Mouse (Mus musculus): ENCODE measurements around the gene Fgd3. TPM values are rescaled to one million over a fixed set of nuclear protein-coding genes. Genes with fewer than 3 reads are reported as not detected.

The Fgd3 gene
- polyA plus RNA-seq, 1 experiment = 0.56 TPM

GRCm38 (mm10) chr13:49324871-49325270 lies 4.8 kb upstream of the Fgd3 start:
- Histone ChIP-seq H3K27ac (ENCODE audit: control insufficient read depth, insufficient read depth, low read depth, low read length) (no peak overlapping the region), H3K36me3 (ENCODE audit: control insufficient read depth, insufficient read depth, low read length) (no peaks in the 10 kb centered on the region), H3K27me3 (ENCODE audit: control insufficient read depth, insufficient read depth, low read length) (no peaks in the 10 kb centered on the region), H3K4me3 (ENCODE audit: control insufficient read depth, low read depth, low read length) (no peak overlapping the region), H3K4me1 (ENCODE audit: control insufficient read depth, insufficient read depth, low read length) (peaks cover 4% of the 10 kb centered on the region)
- TF ChIP-seq POLR2A (IDR thresholded peaks at IDR 0.05; ENCODE audit: control insufficient read depth, low read depth, low read length) = no peak
- no peak for TF ChIP-seq CTCF (IDR thresholded peaks at IDR 0.05; ENCODE audit: control insufficient read depth, insufficient read depth, insufficient replicate concordance, low read depth, low read length)

- Histone ChIP-seq H3K27ac (ENCODE audit: control insufficient read depth, insufficient read depth, low read depth, low read length) (no peak overlapping the region), H3K4me3 (ENCODE audit: control insufficient read depth, low read depth, low read length) (no peak overlapping the region), H3K4me1 (ENCODE audit: control insufficient read depth, insufficient read depth, low read length) (peaks cover 8% of the 10 kb centered on the region), H3K27me3 (ENCODE audit: control insufficient read depth, insufficient read depth, low read length) (no peaks in the 10 kb centered on the region), H3K36me3 (ENCODE audit: control insufficient read depth, insufficient read depth, low read length) (no peaks in the 10 kb centered on the region)
- TF ChIP-seq POLR2A (IDR thresholded peaks at IDR 0.05; ENCODE audit: control insufficient read depth, low read depth, low read length) = no peak
- TF ChIP-seq CTCF (IDR thresholded peaks at IDR 0.05; ENCODE audit: control insufficient read depth, insufficient read depth, insufficient replicate concordance, low read depth, low read length) = no peak
Measured at GRCm38 (mm10) chr13:49322739-49323138, 2.6 kb upstream of the Fgd3 start.

GRCm38 (mm10) chr13:49322169-49322568 lies 2.1 kb upstream of the Fgd3 start:
- Histone ChIP-seq H3K27ac (ENCODE audit: control insufficient read depth, insufficient read depth, low read depth, low read length) (no peak overlapping the region), H3K4me1 (ENCODE audit: control insufficient read depth, insufficient read depth, low read length) (peaks cover 8% of the 10 kb centered on the region)

GRCm38 (mm10) chr13:49321452-49321851 lies 1.3 kb upstream of the Fgd3 start:
- Histone ChIP-seq H3K4me1 (ENCODE audit: control insufficient read depth, insufficient read depth, low read length) (peaks cover 8% of the 10 kb centered on the region), H3K36me3 (ENCODE audit: control insufficient read depth, insufficient read depth, low read length) (no peaks in the 10 kb centered on the region), H3K27me3 (ENCODE audit: control insufficient read depth, insufficient read depth, low read length) (no peaks in the 10 kb centered on the region), H3K27ac (ENCODE audit: control insufficient read depth, insufficient read depth, low read depth, low read length) (no peak overlapping the region), H3K4me3 (ENCODE audit: control insufficient read depth, low read depth, low read length) (no peak overlapping the region)
- TF ChIP-seq CTCF (IDR thresholded peaks at IDR 0.05; ENCODE audit: control insufficient read depth, insufficient read depth, insufficient replicate concordance, low read depth, low read length) = no peak
- no peak for TF ChIP-seq POLR2A (IDR thresholded peaks at IDR 0.05; ENCODE audit: control insufficient read depth, low read depth, low read length)

More at GRCm38 (mm10) chr13:49322169-49322568, 2.1 kb upstream of the Fgd3 start:
- H3K4me3 ChIP-seq (ENCODE audit: control insufficient read depth, low read depth, low read length) = no peak overlapping the region
- H3K27me3 ChIP-seq (ENCODE audit: control insufficient read depth, insufficient read depth, low read length) = no peaks in the 10 kb centered on the region
- no peaks in the 10 kb centered on the region for H3K36me3 ChIP-seq (ENCODE audit: control insufficient read depth, insufficient read depth, low read length)
- TF ChIP-seq POLR2A (IDR thresholded peaks at IDR 0.05; ENCODE audit: control insufficient read depth, low read depth, low read length) (no peak), CTCF (IDR thresholded peaks at IDR 0.05; ENCODE audit: control insufficient read depth, insufficient read depth, insufficient replicate concordance, low read depth, low read length) (no peak)

- H3K27ac ChIP-seq (ENCODE audit: control insufficient read depth, insufficient read depth, low read depth, low read length) = no peak overlapping the region
- H3K4me1 ChIP-seq (ENCODE audit: control insufficient read depth, insufficient read depth, low read length) = peaks cover 8% of the 10 kb centered on the region
- TF ChIP-seq POLR2A (IDR thresholded peaks at IDR 0.05; ENCODE audit: control insufficient read depth, low read depth, low read length) (no peak), CTCF (IDR thresholded peaks at IDR 0.05; ENCODE audit: control insufficient read depth, insufficient read depth, insufficient replicate concordance, low read depth, low read length) (no peak)
- no peaks in the 10 kb centered on the region for H3K27me3 ChIP-seq (ENCODE audit: control insufficient read depth, insufficient read depth, low read length)
- no peak overlapping the region for H3K4me3 ChIP-seq (ENCODE audit: control insufficient read depth, low read depth, low read length)
- H3K36me3 ChIP-seq (ENCODE audit: control insufficient read depth, insufficient read depth, low read length) = no peaks in the 10 kb centered on the region
Measured at GRCm38 (mm10) chr13:49320514-49320913, 403 bp upstream of the Fgd3 start.

- TF ChIP-seq CTCF (IDR thresholded peaks at IDR 0.05; ENCODE audit: control insufficient read depth, insufficient read depth, insufficient replicate concordance, low read depth, low read length) (no peak), POLR2A (IDR thresholded peaks at IDR 0.05; ENCODE audit: control insufficient read depth, low read depth, low read length) (no peak)
- H3K4me1 ChIP-seq (ENCODE audit: control insufficient read depth, insufficient read depth, low read length) = peaks cover 8% of the 10 kb centered on the region
- H3K4me3 ChIP-seq (ENCODE audit: control insufficient read depth, low read depth, low read length) = no peak overlapping the region
- no peaks in the 10 kb centered on the region for H3K27me3 ChIP-seq (ENCODE audit: control insufficient read depth, insufficient read depth, low read length)
- H3K36me3 ChIP-seq (ENCODE audit: control insufficient read depth, insufficient read depth, low read length) = no peaks in the 10 kb centered on the region
- H3K27ac ChIP-seq (ENCODE audit: control insufficient read depth, insufficient read depth, low read depth, low read length) = no peak overlapping the region
Measured at GRCm38 (mm10) chr13:49317914-49318313, 2.2 kb downstream of the Fgd3 start.

GRCm38 (mm10) chr13:49317508-49317907 lies 2.6 kb downstream of the Fgd3 start:
- H3K27ac ChIP-seq (ENCODE audit: control insufficient read depth, insufficient read depth, low read depth, low read length) = no peak overlapping the region
- H3K27me3 ChIP-seq (ENCODE audit: control insufficient read depth, insufficient read depth, low read length) = no peaks in the 10 kb centered on the region
- peaks cover 8% of the 10 kb centered on the region for H3K4me1 ChIP-seq (ENCODE audit: control insufficient read depth, insufficient read depth, low read length)
- TF ChIP-seq CTCF (IDR thresholded peaks at IDR 0.05; ENCODE audit: control insufficient read depth, insufficient read depth, insufficient replicate concordance, low read depth, low read length) = no peak
- TF ChIP-seq POLR2A (IDR thresholded peaks at IDR 0.05; ENCODE audit: control insufficient read depth, low read depth, low read length) = no peak
- no peaks in the 10 kb centered on the region for H3K36me3 ChIP-seq (ENCODE audit: control insufficient read depth, insufficient read depth, low read length)
- no peak overlapping the region for H3K4me3 ChIP-seq (ENCODE audit: control insufficient read depth, low read depth, low read length)

All from testis, adult 2 months (tissue).